Mouse (Mus musculus) left cerebral cortex, adult 2 months (tissue): Measurements from ENCODE around the gene Tssk6. TPM values are rescaled to one million over a fixed set of nuclear protein-coding genes. Genes with fewer than 3 reads are reported as not detected.
A peak's percentile ranks its signal among the peaks of the same experiment; 100 is the strongest.

Source experiments
- DNase-seq, 2 experiments: peaks; one replicate each; pipeline ENCODE4 v3.0.0; 2021 to 2022; ENCODE audit warnings: low spot score in 2 of 2, mixed read lengths in 1 of 2; ENCODE audit errors: extremely low spot score in 1 of 2
- H3K27ac ChIP-seq: fragments of 200-600 bp; 2 replicates; pipeline ENCODE4 v1.8.1; 2022
- H3K4me3 ChIP-seq: fragments of 200-600 bp; 2 replicates; pipeline ENCODE4 v1.8.1; 2022
- CTCF ChIP-seq: fragments of 200-600 bp; IDR thresholded peaks from 2 replicates; pipeline ENCODE4 v1.8.1; 2022; ENCODE audit warnings: antibody characterized with exemption, mild to moderate bottlenecking, moderate library complexity
- intact Hi-C: fragments of 180-260 bp; cut with DNase I; formaldehyde crosslinking; loops from one replicate; pipeline ENCODE4 v1.15.1; 2025
- long read RNA-seq, 2 experiments: library from polyadenylated mRNA; stranded (forward); transcript quantifications; one replicate each; pipeline ENCODE4 v2.0.0; 2021; ENCODE audit warnings: borderline mapping rate in 2 of 2
- total RNA-seq, 2 experiments: library from RNA; stranded (reverse); gene quantifications; 2 replicates each; pipeline ENCODE4 v1.2.3; 2021

Gene Tssk6
- total RNA-seq = under 1 TPM in 1 of 2 experiments, not detected in 1; 0.25 TPM
- long read RNA-seq, experiment 1 = 0 reads
- long read RNA-seq, experiment 2 = 0 reads

DNA sequence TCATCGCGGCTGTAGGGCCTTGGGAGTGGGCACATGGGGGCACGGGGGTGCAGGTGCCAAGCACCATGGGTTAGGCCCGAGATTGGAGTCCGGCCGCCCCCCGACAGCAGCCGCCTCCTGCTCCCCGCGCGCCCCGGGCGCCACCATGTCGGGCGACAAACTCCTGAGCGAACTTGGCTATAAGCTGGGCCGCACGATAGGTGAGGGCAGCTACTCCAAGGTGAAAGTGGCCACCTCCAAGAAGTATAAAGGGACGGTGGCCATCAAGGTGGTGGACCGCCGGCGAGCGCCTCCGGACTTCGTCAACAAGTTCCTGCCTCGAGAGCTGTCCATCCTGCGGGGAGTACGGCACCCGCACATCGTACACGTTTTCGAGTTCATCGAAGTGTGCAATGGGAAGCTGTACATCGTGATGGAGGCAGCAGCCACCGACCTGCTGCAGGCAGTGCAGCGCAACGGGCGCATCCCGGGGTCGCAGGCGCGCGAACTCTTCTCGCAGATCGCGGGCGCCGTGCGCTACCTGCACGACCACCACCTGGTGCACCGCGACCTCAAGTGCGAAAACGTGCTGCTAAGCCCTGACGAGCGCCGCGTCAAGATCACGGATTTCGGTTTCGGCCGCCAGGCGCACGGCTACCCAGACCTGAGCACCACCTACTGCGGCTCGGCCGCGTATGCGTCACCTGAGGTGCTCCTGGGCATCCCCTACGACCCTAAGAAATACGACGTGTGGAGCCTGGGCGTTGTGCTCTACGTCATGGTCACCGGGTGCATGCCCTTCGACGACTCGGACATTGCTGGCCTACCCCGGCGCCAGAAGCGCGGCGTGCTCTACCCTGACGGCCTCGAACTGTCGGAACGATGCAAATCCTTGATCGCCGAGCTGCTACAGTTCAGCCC, at the start of gene Tssk6, which contains the start of the genes Ndufa13 and Yjefn3:
Gene Tssk6 (plus strand): TSS at position 22 of the 900 bp plus-strand sequence.
Gene Ndufa13 (minus strand): TSS at position 396 of the 900 bp plus-strand sequence.
Gene Yjefn3 (minus strand): TSS at position 550 of the 900 bp plus-strand sequence.
- DNase-seq = peak; percentile 43 to 46
- peak within 1 kb of the TSS; percentile 87 for H3K4me3 ChIP-seq
- intact Hi-C loops = loop anchor here (2.0 kb wide), 1 partner anchor 20 kb away; no protein-coding TSS in a partner anchor
- TF ChIP-seq CTCF = no peak; the same call in 1 of the 2 replicates
- peak within 1 kb of the TSS; percentile 98 for H3K27ac ChIP-seq

DNA sequence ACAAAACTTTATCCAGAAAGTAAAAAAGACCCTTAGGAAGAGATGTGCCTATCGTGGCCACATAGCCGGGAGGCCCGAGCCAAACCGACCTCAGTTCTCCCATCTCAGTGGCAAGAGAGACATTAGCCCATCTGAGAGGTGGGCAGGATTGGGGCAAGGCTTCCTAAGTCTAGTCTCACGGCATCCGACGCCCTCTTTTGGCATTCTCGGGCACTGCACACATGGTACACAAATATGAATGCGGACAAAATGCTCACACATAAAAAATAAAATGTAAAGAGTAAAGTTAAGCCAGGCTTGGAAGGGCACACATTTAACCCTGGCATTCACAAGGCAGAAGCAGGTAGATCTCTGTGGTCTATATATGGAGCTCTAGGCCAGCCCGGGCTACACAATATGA, 48.1 kb upstream of the Tssk6 start:
- TF ChIP-seq CTCF = no peak
- intact Hi-C loops = no loop called here
- H3K4me3 ChIP-seq = no peak overlapping the region
- no peak overlapping the region for H3K27ac ChIP-seq
- DNase-seq = no peak

DNA sequence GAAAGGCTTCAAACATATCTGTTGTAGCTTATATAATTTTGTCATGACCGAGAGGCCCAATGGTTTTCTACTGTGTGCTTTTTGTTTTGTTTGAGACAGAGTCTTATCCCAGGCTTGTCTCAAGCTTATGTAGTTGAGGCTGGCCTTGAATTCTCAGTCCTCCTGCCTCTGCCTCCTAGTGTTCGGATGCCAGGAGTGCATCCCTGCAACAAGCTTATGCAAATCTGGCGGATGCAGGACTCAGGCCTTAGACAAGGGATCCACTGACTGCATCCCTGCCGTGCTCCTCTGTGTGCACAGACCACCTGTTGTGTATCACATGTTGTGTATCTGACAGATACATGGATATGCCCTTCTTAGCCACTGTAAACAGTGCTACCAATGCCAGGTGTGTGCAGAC, 41.2 kb upstream of the Tssk6 start:
- intact Hi-C loops = loop anchor here (10.0 kb wide), 1 partner anchor 526 kb away; no protein-coding TSS in a partner anchor
- TF ChIP-seq CTCF = no peak; the same call in none of the 2 replicates
- H3K27ac ChIP-seq = no peak overlapping the region
- H3K4me3 ChIP-seq = no peak overlapping the region
- no peak for DNase-seq

DNA sequence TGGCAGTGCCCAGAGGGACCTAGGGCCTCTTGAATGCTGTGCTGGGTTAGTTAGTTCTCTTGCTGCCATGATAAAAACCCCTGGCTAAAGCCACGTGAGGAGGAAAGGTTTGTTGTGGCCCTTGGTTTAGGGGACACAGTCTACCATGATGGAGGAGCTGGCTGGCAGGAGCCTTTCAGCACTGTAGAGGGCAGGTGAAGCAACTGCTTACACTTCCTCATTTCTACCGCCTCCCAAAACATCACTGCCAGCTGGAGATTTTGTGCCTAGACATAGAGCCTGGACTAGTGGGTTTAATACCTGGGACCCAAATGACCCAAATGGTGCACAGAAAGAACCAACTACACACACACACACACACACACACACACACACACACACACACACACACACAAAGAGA, 40.7 kb upstream of the Tssk6 start:
- H3K4me3 ChIP-seq = no peak overlapping the region
- TF ChIP-seq CTCF = no peak
- DNase-seq = no peak
- no peak overlapping the region for H3K27ac ChIP-seq
- intact Hi-C loops = loop anchor here (10.0 kb wide), 1 partner anchor 526 kb away; no protein-coding TSS in a partner anchor

DNA sequence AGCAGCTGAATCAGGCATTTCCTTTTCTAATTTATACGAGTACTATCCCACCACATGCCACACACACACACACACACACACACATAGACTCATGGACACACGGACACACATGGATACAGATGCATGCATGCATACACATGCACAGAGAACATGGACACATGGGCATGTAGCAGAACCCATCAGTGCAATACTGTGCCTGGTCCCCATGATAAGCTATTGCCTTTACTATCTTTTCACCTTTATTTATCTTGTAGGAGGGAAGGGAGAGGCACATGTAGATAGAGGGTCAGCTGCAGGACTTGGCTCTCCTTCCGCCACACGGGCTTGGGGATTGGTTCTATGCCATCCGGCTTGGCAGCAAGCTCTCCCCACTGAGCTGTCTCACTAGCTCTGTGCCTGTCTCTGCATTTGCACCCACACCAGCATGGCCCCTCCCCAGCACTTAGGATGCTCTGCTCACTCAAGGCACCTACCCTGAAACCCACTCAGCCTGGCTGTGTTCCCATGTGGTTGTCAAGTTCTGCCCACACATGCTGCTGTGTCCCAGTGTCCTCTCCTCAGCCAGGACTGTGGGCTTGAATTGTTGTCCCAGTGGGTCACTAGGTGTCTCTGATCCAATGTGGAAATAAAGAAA, 38.5 kb upstream of the Tssk6 start:
- TF ChIP-seq CTCF = no peak
- no peak overlapping the region for H3K27ac ChIP-seq
- no peak for DNase-seq
- intact Hi-C loops = loop anchor here (10.0 kb wide), 1 partner anchor 529 kb away; no protein-coding TSS in a partner anchor
- H3K4me3 ChIP-seq = no peak overlapping the region

DNA sequence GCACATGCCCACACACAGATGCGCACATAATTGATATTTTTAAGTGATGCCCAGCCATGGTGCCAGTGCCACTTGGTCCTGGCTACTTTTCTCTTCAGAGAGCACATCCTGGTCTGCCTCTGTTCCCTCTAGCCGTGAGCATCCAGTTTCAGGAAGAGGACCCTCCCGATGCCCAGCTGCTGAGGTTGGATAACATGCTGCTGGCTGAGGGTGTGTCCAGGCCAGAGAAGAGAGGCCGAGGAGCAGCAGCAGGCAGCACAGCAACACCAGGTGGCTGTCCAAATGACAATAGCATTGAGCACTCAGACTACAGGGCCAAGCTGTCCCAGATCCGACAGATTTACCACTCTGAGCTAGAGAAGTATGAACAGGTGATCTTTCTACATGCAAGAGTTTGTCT, 37.8 kb upstream of the Tssk6 start:
- intact Hi-C loops = loop anchor here (10.0 kb wide), 1 partner anchor 529 kb away; no protein-coding TSS in a partner anchor
- no peak for DNase-seq
- Histone ChIP-seq H3K4me3 (no peak overlapping the region), H3K27ac (no peak overlapping the region)
- TF ChIP-seq CTCF = no peak

DNA sequence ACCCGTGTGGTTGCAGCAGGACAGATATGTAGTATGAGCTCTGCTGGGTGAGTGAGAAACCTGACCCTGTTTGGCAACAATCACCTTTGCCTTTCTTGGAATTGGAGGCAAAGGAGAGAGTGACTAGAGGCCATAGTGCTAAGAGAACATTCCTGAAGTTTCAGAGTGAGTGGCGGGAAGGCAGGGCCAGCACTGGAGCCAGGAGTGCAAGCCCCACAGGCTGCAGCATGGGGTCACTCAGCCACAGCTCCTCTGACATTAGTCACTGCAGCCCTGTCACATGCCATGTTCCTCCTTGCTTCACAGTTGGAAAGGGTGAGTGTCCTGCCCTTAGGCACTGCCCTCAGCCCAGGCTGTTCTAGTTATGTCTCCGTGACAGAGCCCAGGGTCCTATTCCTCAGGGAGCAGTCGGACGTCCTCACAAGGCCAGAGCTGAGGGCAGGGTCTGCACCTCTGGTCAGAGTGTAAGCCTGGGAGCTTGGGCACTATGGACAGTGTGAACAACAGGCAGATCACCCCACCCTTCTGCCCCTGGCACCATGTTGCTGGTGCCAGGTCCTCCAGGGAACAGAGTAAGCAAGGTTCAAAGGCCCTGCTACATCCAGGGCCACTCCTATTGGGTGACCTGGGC, 34.2 kb upstream of the Tssk6 start:
- Histone ChIP-seq H3K4me3 (no peak overlapping the region), H3K27ac (no peak overlapping the region)
- TF ChIP-seq CTCF = no peak
- intact Hi-C loops = loop anchor here (10.0 kb wide), 1 partner anchor 533 kb away; no protein-coding TSS in a partner anchor
- no peak for DNase-seq

DNA sequence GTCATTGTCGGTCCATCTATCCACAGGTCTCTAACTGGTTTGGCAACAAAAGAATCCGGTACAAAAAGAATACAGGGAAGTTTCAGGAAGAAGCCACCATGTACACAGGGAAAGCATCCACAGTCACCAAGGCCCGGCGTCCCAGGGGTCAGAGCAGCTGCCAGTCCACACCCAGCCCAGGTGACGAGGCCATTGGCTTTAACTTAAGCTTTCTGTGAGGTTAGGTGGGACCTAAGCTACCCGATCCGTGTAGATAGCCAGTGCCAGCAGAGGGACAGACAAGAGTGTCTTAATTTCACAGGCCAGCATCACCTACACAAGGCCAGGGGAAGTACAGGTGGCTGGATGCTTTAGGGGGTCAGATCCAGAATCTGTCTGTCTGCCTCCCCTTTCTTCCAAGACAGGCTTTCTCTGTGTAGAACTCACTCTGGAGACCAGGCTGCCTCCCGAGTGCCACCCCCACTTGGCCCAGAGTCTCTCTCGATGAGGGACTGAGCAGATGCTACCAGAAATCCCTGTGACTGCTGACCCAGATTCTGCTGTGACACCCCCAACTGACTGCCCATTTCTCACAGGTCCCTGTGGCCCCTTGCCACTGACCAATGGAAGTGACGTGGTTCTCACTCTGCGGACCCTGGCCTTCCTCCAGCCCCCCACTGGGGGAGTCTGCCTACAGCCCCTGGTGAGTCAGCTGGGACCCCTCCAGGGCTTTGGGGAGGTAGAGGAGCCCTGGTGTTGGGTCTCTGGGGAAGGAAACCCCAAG, 31.8 kb upstream of the Tssk6 start:
- Histone ChIP-seq H3K4me3 (no peak overlapping the region), H3K27ac (no peak overlapping the region)
- DNase-seq = no peak
- intact Hi-C loops = loop anchor here (5.0 kb wide), 1 partner anchor 127 kb away; the partner anchor contains the start of gene Gatad2a
- TF ChIP-seq CTCF = no peak

DNA sequence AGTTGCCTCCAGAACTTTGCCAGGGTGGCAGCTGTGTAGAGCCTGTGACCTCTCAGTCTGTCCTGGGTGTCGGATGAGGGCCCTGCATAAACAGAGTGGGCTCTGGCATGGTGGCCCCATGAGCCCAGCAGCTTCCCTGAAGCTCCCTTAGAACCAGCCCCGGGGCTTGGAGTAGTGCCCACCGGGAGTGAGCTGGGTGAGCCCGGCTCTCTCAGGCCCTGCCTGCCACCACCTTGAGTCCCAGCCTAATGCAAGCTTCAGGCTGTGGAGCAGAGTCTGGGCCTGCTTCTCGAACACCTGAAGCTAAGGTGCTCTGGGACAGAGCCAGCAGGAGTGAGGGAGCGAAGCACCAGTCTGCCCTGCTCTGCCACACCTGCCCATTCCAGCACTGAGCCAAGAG, 31.1 kb upstream of the Tssk6 start:
- Histone ChIP-seq H3K4me3 (no peak overlapping the region), H3K27ac (no peak overlapping the region)
- DNase-seq = no peak
- no peak for TF ChIP-seq CTCF
- intact Hi-C loops = loop anchor here (5.0 kb wide), 1 partner anchor 126 kb away; the partner anchor contains the start of gene Gatad2a

DNA sequence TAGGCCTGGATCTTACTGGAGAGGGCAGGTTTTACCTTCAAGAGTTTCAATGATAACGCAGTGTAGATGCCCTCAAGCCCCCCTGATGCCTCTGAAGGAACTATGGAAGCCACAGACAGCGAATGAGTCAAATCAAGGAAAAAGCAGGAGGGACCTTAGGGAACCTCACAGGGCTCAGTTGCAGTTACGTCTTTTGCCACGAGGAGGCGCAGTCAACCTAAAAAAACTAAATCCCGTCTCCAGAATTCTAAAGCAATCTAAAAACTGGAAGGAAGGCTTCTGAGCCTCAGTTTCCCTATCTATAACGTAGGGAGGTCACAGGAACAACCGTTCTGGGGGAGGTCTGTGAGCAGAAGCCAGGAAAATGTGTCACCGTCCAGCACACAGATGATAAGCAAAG, 27.8 kb upstream of the Tssk6 start:
- H3K27ac ChIP-seq = no peak overlapping the region
- DNase-seq = peak in 1 of 2 experiments; percentile 81

More for the DNA sequence above, 27.8 kb upstream of the Tssk6 start:
- no peak overlapping the region for H3K4me3 ChIP-seq
- intact Hi-C loops = loop anchor here (1.0 to 5.0 kb wide), 2 partner anchors 42 to 123 kb away; partner anchors contain the start of gene Gatad2a
- TF ChIP-seq CTCF = peak; percentile 92
